Mouse (Mus musculus) activated CD4-positive, CD25-positive, alpha-beta regulatory T cell, adult 4 months (primary cell): ENCODE measurements around the gene Naf1. TPM values are rescaled to one million over a fixed set of nuclear protein-coding genes. Genes with fewer than 3 reads are reported as not detected.

Experiments used
- polyA plus RNA-seq, 2 experiments: library from polyadenylated mRNA; unstranded; fragments of 100-300 nt; shearing (Covaris generic); gene quantifications; one replicate each; pipeline ENCODE4 v1.2.1; 2017

The Naf1 gene
- polyA plus RNA-seq, 2 experiments from 2014 or later, result 1.1 to 1.5 TPM

Other genes with a start within 250 kb of the Naf1 start
- gene Npy5r, start 172.1 kb upstream of the Naf1 start, polyA plus RNA-seq, result not detected
- gene Npy1r, start 163.0 kb upstream of the Naf1 start, polyA plus RNA-seq, result not detected